Mouse (Mus musculus): Measurements from ENCODE around the gene Bmp8a.
A peak's percentile ranks its signal among the peaks of the same experiment; 100 is the strongest.
"Not testable (repeated sequence)": the region's sequence is repeated elsewhere in the genome, so short reads cannot be mapped to it uniquely, and the experiment has no call there.

The Bmp8a gene

DNA sequence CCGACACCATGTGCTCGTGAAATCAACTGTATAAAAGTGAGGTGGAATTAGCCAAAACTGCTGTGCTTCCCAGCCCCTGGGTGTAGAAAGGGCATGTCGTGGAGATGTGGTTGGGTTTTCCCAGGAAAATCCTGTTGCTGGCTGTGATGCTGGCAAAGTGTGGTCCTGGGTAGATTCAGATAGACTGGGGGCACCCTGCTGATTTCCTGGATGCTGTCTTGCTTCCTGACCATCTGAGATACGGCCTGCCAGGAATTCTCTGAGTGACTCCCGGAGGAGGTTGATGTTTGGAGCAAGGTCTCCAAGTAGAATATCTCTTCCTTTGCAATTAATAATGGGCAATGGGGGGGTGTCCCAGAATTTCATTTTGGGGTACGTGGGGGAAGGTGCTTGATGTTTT is 14.1 kb downstream of the Bmp8a start:
- no peak for DNase-seq

DNA sequence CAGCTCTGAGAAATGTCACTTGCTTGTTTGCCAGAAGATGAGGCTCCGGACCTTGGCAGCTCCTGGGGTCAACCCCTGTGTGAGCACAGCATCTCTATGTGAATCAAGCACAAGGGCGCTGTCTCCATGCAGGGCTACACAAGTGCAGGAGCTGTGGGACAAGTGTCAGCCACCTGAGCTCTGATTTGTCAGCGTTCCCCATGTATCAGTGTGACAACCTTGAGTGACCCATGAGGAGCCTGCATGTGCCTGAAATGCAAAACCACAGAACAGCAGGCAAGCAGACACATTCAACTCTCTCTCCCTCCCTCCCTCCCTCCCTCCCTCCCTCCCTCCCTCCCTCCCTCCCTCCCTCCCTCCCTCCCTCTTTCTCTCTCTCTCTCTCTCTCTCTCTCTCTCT is 15.4 kb downstream of the Bmp8a start:
- no peak for DNase-seq

DNA sequence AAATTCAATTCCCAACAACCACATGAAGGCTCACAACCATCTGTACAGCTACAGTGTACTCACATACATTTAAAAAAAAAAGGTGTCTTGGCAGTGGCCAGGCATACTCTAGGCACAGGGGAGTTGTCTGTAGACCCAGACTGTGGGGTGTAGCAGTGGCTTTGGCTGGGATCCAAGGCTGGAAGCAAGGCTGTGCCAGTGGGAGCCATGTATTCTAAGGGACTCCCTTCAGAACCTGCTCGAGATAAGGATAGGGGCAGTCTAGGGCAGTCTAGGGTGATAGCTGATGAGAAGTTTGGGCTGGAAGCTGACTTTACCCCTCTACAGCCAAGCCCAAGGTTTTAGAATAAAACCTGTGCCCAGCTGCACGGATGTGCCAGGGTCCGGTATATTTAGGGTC is 17.0 kb downstream of the Bmp8a start:
- no peak for DNase-seq

DNA sequence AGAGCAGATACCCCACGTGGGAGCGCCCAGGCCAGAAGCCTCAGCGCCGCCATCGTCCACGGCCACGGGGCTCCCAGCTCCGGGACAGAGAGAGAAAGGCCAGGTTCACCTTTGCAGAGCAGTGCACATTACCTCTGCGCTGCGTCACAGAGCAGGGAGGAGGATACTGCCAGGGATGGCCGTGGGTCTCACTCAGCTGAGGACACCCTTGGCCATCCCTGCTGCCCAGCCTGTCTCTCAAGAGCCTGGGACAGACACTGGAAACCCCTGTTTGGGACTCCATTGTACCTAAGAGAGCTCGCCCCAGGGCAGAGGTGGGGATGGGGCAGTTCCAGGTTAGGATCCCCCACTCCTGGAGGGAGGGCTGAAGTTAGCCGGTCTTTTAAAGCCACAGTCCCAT is 19.5 kb downstream of the Bmp8a start, which contains the start of gene Oxct2a:
Oxct2a (minus strand) TSS at position 101 of the 400 bp plus-strand sequence.
- no peak for DNase-seq

DNA sequence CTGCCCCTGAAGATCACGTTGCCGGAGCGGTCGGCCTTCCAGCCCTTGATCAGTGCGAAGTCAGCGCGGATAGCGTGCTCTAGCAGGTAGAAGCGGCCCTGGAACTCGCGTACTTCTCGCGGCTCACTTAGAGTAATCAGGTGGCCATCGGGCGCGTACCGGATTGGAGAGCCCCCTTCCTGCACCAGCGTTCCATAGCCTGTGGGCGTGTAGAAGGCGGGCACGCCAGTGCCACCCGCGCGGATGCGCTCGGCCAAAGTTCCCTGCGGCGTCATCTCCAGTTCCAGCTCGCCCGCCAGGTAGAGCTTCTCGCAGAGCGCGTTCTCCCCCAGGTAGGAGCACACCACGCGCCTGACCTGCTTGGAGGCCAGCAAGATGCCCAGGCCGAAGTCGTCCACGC is 20.1 kb downstream of the Bmp8a start:
- not testable (repeated sequence) for DNase-seq

DNA sequence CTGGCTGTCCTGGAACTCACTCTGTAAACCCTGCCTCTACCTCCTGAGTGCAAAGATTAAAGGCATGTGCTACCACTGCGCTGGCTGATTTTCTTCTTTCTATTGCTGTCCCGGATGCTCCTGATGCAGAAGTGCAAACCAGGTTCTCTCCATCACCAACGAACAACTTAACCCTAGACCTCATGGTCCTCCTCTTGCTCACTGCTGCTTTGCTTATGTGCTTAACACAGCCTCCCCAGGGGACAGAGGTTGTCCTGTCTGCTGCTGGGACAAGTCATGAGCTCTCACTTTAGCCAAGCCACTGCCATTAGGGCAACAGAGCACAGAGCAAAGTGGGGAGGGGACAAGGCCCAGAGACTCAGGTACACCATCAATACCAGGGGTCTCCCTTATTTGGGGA is 28.6 kb downstream of the Bmp8a start:
- DNase-seq, result no peak

DNA sequence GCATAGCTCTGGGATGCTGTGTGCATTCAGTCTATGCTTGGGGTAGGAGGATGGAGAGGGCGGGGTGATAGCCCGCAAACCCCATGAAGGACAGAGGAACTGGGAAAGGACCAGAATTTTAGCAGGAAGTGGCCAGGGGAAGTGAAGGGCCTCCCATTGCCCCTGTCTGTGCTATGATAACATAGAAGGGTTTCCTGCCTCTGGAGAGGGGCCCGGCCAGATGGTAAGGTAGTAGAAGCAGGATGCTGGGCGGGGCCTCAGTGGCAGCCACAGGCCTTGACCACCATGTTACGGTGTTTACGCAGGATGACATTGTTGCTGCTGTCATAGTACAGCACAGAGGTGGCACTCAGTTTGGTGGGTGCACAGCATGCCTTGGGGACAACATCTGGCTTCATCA is 30.0 kb downstream of the Bmp8a start:
- DNase-seq, result no peak

DNA sequence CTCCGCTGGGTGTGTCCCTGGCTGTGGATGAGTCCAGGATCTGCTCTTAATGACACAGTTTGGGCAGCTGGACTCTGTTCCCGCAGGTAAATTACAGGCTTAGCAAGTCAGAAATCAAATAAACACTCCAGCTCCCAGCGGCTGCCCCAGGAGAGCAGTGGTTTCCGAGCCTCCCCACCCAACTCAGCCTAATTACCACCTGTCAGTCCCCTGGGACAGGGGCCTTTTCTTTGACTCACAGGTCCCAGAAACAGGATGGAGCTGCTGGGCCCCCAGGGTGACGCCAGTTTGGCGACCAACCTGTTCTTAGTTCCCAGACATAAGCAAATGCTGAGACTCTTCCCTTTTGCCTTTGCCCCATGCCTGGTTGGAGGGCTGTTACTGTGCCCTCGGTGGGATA is 31.2 kb downstream of the Bmp8a start:
- no peak for DNase-seq

DNA sequence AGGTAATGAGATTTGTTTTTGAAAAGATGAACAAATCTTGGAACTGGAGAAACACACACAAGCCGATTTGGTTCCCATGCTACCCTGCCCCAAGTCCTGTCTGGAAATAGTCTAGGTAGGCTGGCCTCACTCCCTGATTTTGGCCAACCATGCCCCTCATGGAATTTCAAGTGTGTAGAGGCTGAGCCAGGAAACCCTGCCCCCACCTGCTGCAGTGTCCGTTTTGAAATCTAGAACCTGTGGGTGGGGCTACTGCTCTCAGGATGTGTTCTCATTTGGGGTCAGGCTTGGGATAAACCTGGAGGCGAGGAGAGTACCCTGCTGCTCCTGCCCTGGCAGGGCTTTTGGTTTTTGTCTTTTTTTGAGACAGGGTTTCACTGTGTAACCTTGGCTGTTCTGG is 34.8 kb downstream of the Bmp8a start:
- DNase-seq, result no peak

DNA sequence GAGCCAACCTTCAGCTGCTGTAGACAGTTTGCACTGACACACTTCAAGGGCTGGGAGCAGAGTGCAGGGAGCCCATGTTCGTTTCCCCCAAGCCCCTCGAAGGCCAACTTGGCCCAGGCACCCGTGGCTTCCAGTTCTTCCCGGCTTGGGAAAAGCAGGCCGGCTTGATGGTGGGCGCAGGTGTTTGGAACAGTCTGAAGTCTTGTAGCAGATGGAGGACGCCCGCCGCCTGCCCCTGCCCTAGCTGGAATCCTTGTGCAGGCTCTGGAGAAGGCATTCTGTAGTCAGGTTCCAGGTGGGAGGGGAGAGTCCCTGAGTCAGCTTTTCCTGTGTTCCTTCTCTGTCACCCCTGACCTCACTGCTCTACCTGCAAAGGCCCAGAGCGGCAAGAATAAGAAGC is 36.1 kb downstream of the Bmp8a start:
- no peak for DNase-seq

DNA sequence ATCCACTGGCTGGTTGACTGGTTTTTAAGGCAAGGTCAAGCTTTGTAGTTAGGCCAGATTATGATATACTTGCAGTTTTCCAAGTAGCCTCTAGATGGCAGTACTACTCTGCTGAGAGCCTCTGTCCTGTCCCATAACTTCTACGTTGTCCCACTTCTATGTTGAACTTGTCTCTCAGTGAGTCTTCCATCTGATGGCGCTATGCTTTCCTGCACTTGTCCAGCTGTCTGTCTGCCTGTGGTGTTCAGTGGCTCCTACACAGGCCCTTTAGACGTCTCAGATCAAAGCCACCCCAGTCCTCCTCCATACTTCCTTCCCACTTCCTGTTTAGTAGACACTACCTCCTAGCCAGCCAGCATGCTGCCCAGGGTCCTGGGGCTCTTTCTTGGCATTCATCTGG is 37.3 kb downstream of the Bmp8a start:
- peak; percentile 66 for DNase-seq

DNA sequence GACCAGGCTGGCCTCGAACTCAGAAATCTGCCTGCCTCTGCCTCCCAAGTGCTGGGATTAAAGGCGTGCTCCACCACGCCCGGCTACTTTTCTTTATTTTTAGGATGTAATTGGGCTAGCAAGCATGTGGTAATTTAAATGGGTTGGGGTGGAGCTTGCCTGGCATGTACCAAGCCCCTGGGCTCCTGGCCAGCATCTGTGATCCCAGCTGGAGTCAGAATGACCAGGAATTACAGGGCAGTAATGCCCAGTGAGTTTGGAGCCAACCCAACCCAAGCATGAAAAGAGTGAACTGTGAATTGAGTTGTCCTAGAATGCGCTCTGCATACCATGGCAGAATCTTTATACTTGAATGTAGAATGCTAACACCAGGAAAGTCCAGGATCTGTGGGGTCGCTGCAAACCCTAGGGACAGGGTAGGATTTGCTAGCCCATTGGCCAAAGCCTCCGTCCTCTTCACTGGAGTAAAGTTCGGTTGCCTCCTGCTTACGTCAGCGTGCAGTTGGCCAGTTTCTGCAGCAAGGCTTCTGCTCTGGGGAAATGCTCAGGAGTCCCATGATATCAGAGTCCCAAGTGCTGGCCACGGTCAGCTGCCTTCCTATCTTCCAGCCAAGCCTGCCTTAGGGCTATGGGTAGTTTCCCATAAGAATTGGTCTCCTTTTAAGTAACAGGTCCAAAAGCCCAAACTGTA is 43.9 kb downstream of the Bmp8a start:
- no peak for DNase-seq

DNA sequence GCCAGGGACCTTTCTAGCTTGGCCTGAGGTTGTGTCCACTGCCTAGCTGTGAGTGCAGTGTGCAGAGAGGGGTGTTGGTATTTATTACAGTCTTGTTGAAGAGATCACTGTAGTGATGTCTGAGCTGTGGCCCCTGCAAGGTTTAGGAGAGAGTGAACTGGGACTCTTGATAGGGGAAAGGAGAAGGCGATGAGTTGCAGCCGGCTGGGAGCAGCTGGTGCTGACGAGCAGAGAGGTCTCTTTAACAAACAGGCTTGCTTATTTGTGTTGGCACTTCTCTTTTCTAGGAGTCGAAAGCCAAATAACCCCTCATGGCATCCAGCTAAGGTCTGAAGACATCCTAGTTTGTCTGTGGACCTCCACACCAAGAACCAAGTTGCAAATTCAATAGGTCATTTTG is 44.8 kb downstream of the Bmp8a start:
- DNase-seq, result no peak

DNA sequence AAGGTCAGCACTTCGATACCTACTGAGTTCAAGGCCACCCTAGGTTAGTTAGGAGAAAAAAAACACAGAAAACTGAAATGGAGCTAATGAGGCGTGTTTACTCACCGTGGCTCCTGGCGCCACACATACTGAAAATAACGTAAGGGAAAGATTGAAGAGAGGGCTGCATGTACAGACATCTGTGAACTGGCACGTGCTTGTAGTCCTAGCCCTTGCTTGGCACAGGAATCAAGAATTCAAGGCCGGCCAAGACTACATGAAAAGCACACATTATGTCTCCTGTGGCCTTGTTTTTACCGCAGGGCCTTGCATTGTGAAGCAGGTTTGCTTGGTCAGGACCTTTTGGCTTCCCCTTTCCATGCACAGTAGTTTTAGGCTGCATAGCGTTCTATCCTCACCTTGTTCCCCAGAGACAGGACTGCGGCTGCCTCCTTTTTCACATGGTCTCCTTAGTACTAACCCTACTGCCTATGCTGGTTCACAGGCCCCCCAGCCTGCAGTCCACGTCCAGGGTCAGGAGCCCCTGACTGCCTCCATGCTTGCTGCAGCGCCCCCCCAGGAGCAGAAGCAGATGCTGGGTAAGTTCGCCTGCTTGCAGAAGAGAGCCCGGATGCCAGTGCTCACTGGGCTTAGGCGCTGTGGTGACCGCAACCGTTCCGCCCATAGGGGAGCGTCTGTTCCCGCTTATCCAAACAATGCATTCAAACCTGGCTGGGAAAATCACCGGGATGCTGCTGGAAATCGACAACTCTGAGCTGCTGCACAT is 45.7 kb downstream of the Bmp8a start:
- DNase-seq, result no peak

DNA sequence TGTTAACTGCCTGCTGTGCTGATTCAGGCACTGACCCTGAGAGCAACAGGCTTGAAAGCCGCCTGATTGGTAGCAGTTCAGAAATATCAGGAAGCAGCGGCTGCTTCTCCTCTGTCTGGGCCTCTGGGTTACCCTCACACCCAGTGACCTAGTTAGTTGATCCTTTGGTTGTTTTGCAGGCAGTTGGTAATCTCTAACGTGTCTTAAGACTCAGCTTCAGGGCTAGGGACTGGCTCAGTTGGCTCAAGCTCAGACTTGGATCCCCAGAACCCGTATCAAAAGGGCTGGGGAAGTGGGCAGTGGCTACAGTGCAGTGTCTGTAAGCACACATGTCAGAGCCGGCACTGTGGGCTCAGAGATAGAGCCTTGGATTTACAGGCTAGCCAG is 46.9 kb downstream of the Bmp8a start:
- no peak for DNase-seq

DNA sequence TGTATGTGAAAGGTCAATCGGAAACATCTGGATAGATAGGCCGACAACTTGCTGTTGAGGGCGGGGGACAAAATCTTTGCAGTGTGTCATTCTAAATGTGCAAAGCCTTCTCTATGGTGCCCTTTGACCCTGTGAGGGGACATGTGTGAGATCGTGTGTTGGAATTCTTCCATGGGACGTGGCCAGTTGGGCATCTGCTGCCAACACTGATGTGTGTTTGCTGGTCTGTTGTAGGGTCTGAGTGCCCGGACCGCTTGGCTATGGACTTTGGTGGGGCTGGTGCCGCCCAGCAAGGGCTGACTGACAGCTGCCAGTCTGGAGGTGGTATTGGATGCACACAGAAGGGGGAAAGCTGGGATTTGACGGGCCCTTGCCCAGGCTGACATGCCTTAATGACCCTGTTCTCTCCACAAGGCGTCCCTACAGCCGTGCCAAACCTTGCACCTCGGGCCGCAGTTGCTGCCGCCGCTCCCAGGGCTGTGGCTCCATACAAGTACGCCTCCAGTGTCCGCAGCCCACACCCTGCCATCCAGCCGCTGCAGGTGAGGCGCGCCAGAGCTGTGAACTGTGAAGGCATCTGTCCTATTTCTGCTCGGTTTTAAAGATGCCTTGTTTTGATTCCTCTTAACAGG is 47.4 kb downstream of the Bmp8a start:
- no peak for DNase-seq

DNA sequence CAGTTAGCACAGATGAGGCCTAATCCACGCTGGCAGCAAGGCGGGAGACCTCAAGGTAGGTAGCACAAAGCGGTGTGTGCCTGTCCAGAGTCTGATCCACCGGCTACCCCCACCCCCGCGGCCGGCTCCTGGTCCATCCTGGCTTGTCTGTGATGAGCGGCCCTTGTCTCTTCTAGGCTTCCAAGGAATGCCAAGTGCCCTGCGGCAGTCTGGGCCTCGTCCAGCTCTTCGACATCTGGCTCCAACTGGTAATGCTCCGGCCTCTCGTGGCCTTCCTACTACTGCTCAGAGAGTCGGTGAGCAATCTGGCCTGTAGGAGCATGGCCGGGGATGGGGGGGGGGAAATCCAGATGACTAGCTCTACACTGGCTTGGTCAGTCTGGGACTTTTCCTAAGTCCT is 48.0 kb downstream of the Bmp8a start:
- DNase-seq, result not testable (repeated sequence)

DNA sequence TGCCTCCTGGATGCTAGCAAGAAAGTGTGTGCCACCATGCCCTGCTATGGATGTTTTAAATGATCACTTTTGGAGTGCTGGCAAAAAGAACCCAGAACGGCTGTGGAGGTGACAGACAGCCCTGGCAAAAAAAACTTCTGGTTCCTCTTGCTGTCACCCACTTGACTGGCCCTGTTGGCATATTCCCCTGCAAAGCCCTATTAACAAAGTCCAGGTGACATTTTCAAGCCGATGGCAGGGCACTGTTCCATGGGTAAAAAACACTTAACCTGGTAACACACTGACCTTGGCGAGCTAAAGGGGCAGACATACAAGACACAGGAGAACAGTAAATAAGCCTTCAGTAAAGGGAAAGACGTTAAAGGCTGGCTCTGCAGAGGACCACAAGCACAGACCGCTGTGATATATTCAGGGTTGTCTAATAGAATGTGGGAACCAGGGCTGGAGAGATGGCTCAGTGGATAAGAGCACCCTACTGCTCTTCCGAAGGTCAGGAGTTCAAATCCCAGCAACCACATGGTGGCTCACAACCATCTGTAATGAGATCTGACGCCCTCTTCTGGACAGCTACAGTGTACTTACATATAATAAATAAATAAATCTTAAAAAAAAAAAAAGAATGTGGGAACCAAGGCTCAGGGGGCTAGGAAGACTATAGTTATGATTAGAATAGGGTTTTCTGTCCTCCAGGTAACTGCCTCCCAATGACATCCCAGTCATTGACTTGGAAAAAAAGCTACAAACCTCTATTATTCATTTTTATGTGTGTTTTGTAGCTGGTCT is 49.2 kb downstream of the Bmp8a start:
- DNase-seq, result no peak

DNA sequence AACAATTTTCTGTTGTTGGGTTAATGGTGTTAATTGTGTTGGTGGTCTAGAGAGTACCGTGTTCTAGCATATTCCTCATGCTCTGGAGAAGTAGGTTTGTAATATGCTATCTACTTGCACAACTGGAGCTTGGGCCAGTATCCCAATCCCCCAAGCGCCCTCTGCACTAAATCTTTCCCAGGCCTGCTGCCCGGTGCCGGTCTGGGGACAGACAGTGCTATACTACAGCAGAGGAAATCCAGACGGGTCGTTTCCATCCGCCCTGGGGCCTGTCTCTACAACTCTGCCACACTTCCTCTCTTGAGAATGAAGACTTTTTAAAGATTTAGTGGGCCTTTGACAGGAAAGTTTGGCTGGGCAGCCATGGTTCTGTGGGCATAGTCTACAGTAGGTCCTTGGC is 50.1 kb downstream of the Bmp8a start:
- no peak for DNase-seq

DNA sequence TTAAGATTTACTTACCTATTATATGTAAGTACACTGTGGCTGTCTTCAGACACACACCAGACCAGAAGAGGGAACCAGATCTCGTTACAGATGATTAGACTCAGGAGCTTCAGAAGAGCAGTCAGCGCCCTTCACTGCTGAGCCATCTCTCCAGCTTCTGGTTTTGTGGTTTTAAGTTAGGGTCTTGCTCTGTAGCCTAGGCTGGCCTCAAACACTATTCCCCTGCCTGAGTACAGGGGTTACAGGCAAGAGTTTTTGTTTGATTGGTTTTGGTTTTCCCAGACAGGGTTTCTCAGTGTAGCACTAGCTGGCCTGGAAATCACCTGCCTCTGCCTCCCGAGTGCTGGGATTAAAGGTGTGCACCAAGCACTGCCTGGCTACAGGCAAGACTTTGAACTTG is 50.7 kb downstream of the Bmp8a start:
- no peak for DNase-seq

DNA sequence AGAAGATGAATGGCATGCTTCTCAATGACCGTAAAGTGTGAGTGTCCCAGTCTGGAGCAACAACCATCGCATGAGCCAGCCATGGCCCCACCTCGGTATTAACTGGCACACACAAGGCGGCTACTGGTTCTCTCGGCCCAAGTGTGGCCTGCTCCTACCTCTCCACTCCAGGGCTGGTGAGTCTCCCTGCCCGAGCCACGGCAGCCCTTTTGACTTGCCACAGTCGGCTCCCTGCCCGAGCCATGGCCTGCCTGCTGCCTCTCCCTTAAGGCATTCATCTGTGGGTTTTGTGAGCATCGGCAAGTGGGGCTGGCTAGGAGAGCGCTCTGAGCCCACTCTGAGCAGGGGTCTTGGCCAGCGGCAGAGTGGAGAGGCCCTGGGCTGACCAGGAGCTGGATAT is 54.0 kb downstream of the Bmp8a start:
- no peak for DNase-seq

DNA sequence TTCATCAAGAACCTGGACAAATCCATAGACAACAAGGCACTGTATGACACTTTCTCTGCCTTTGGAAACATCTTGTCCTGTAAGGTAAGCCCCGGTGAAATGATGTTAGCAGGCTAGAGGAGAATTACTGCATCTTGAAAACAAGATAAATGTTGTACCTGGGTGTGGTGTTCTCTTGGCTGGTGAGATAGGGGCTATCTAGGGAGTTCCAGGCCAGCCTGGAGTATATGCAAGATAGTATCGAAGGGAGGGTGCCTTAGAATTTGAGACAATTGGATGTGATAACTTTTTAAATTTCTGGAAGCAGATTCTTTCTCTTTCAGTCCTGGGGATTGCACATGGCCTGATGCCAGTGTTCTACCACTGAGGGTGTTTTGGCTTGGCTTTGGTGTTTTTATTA is 56.3 kb downstream of the Bmp8a start:
- no peak for DNase-seq
